Mouse (Mus musculus) heart, embryonic 15.5 days (tissue): ENCODE measurements around the gene Zfp580. TPM values are rescaled to one million over a fixed set of nuclear protein-coding genes. Genes with fewer than 3 reads are reported as not detected.

Experiments
- ATAC-seq: fragments of 200-750 bp; cut with Nextera tagmentation; replicated peaks from 2 replicates; pipeline ENCODE4 v1.8.0; 2017; ENCODE audit warnings: low read depth, moderate TSS enrichment; ENCODE audit not compliant: insufficient number of reproducible peaks, insufficient read depth, low FRiP score
- H3K27ac ChIP-seq: fragments of 300-500 bp; sonication (generic); 2 replicates; pipeline ENCODE4 v1.5.1; 2015; ENCODE audit warnings: mild to moderate bottlenecking, inconsistent platforms
- H3K27me3 ChIP-seq: fragments of 300-500 bp; sonication (generic); 2 replicates; pipeline ENCODE4 v1.6.1; 2015; ENCODE audit warnings: inconsistent platforms
- H3K36me3 ChIP-seq: fragments of 300-500 bp; sonication (generic); 2 replicates; pipeline ENCODE4 v1.6.1; 2015; ENCODE audit warnings: mild to moderate bottlenecking, inconsistent platforms
- H3K4me1 ChIP-seq: fragments of 300-500 bp; sonication (generic); replicated peaks from 2 replicates; pipeline ENCODE4 v1.6.1; 2015; ENCODE audit warnings: inconsistent platforms
- H3K4me2 ChIP-seq: fragments of 300-500 bp; sonication (generic); 2 replicates; pipeline ENCODE4 v1.6.1; 2015; ENCODE audit warnings: inconsistent platforms, mild to moderate bottlenecking, moderate library complexity
- H3K4me3 ChIP-seq: fragments of 300-500 bp; sonication (generic); 2 replicates; pipeline ENCODE4 v1.5.1; 2015; ENCODE audit warnings: mild to moderate bottlenecking, inconsistent platforms
- H3K9ac ChIP-seq: fragments of 300-500 bp; sonication (generic); 2 replicates; pipeline ENCODE4 v1.6.1; 2015; ENCODE audit warnings: mild to moderate bottlenecking, inconsistent platforms
- H3K9me3 ChIP-seq: fragments of 300-500 bp; sonication (generic); replicated peaks from 2 replicates; pipeline ENCODE4 v1.6.1; 2016; ENCODE audit warnings: inconsistent platforms
- WGBS: fragments of 180-500 bp; shearing (Covaris S2); methylation state at CpG from one replicate; pipeline ENCODE4 v1.1.7; 2015; ENCODE audit warnings: mixed read lengths; 5-methylcytosine and 5-hydroxymethylcytosine counted together
- polyA plus RNA-seq: library from polyadenylated mRNA; unstranded; fragments of >200 nt; fragmentation: Nextera tagmentation; extraction: Ambion mirVana; gene quantifications from 2 replicates; pipeline ENCODE4 v1.2.1, GENCODE M21; 2015

The Zfp580 gene
- polyA plus RNA-seq, 1 experiment from 2014 or later: 14.7 TPM

- Histone ChIP-seq H3K36me3 (no peaks in the 10 kb centered on the region), H3K4me3 (peak overlapping the region; percentile 47; the same call in 1 of the 2 replicates), H3K9me3 (no peaks in the 10 kb centered on the region), H3K27me3 (peaks cover 65% of the 10 kb centered on the region), H3K9ac (no peak overlapping the region), H3K27ac (no peak overlapping the region), H3K4me1 (peaks cover 36% of the 10 kb centered on the region), H3K4me2 (peak overlapping the region; percentile 66; the same call in 1 of the 2 replicates)
- WGBS: 25% methylated on average over 8 of the region's 8 CpGs
- no peak for ATAC-seq
Measured at GRCm38 (mm10) chr7:5057381-5057780, 6.0 kb downstream of the Zfp580 start.

- WGBS: 33% methylated on average over 11 of the region's 11 CpGs
- no peaks in the 10 kb centered on the region for H3K9me3 ChIP-seq
- ATAC-seq: no peak
- H3K4me2 ChIP-seq: no peak overlapping the region
- H3K4me1 ChIP-seq: peaks cover 32% of the 10 kb centered on the region
- H3K27ac ChIP-seq: no peak overlapping the region
- H3K27me3 ChIP-seq: peaks cover 61% of the 10 kb centered on the region
- 0 out of 2 replicates have a peak overlapping the region, but pooled peaks have one; percentile 47 for H3K4me3 ChIP-seq
- H3K9ac ChIP-seq: no peak overlapping the region
- no peaks in the 10 kb centered on the region for H3K36me3 ChIP-seq
Measured at GRCm38 (mm10) chr7:5057804-5058203, 6.5 kb downstream of the Zfp580 start.

GRCm38 (mm10) chr7:5058631-5059030 lies 7.3 kb downstream of the Zfp580 start:
- Histone ChIP-seq H3K4me1 (peaks cover 30% of the 10 kb centered on the region), H3K27me3 (peaks cover 53% of the 10 kb centered on the region), H3K9me3 (no peaks in the 10 kb centered on the region), H3K27ac (no peak overlapping the region), H3K4me2 (no peak overlapping the region), H3K36me3 (no peaks in the 10 kb centered on the region), H3K4me3 (no peak overlapping the region), H3K9ac (no peak overlapping the region)
- 82% methylated on average over 1 of the region's 1 CpGs for WGBS
- no peak for ATAC-seq

- WGBS: 86% methylated on average over 12 of the region's 12 CpGs
- Histone ChIP-seq H3K9ac (no peak overlapping the region), H3K27me3 (peaks cover 45% of the 10 kb centered on the region), H3K9me3 (no peaks in the 10 kb centered on the region), H3K4me3 (no peak overlapping the region), H3K36me3 (no peaks in the 10 kb centered on the region), H3K4me1 (peaks cover 33% of the 10 kb centered on the region), H3K27ac (no peak overlapping the region), H3K4me2 (no peak overlapping the region)
- no peak for ATAC-seq
Measured at GRCm38 (mm10) chr7:5059421-5059820, 8.1 kb downstream of the Zfp580 start.

GRCm38 (mm10) chr7:5060239-5060731 lies 8.9 kb downstream of the Zfp580 start:
- H3K9me3 ChIP-seq: no peaks in the 10 kb centered on the region
- peak overlapping the region; percentile 97 for H3K27ac ChIP-seq
- H3K36me3 ChIP-seq: no peaks in the 10 kb centered on the region
- H3K27me3 ChIP-seq: peaks cover 36% of the 10 kb centered on the region
- H3K4me1 ChIP-seq: peaks cover 38% of the 10 kb centered on the region
- H3K4me3 ChIP-seq: peak overlapping the region; percentile 61
- 4% methylated on average over 27 of the region's 27 CpGs for whole genome bisulfite sequencing
- H3K9ac ChIP-seq: peak overlapping the region; percentile 73
- peak overlapping the region; percentile 97 for H3K4me2 ChIP-seq
- ATAC-seq: no peak

- Histone ChIP-seq H3K4me1 (peaks cover 44% of the 10 kb centered on the region), H3K4me2 (peak overlapping the region; percentile 97), H3K27me3 (peaks cover 28% of the 10 kb centered on the region), H3K27ac (peak overlapping the region; percentile 97), H3K9ac (peak overlapping the region; percentile 73), H3K9me3 (no peaks in the 10 kb centered on the region), H3K36me3 (no peaks in the 10 kb centered on the region), H3K4me3 (peak overlapping the region; percentile 61)
- peak; percentile 88 for ATAC-seq
- under 1% methylated on average over 60 of the region's 60 CpGs for WGBS
Measured at GRCm38 (mm10) chr7:5060944-5061773, 9.8 kb downstream of the Zfp580 start.

GRCm38 (mm10) chr7:5061774-5062359 lies 10.5 kb downstream of the Zfp580 start, which contains the start of gene U2af2:
Gene U2af2, plus strand, starts transcription at chr7:5062143.
- H3K9me3 ChIP-seq: no peaks in the 10 kb centered on the region
- WGBS: under 1% methylated on average over 50 of the region's 65 CpGs
- peaks cover 39% of the 10 kb centered on the region for H3K4me1 ChIP-seq
- H3K36me3 ChIP-seq: peaks cover 7% of the 10 kb centered on the region
- H3K4me3 ChIP-seq: peak within 1 kb of the TSS; percentile 61
- ATAC-seq: peak; percentile 83
- H3K9ac ChIP-seq: peak within 1 kb of the TSS; percentile 79
- H3K27ac ChIP-seq: peak within 1 kb of the TSS; percentile 97
- peak within 1 kb of the TSS; percentile 97 for H3K4me2 ChIP-seq
- peaks cover 20% of the 10 kb centered on the region for H3K27me3 ChIP-seq

- no peaks in the 10 kb centered on the region for H3K9me3 ChIP-seq
- H3K27me3 ChIP-seq: peaks cover 14% of the 10 kb centered on the region
- H3K4me1 ChIP-seq: peaks cover 35% of the 10 kb centered on the region
- H3K4me3 ChIP-seq: peak overlapping the region; percentile 61
- H3K9ac ChIP-seq: peak overlapping the region; percentile 79
- H3K4me2 ChIP-seq: peak overlapping the region; percentile 97
- H3K36me3 ChIP-seq: peaks cover 13% of the 10 kb centered on the region
- under 1% methylated on average over 51 of the region's 51 CpGs for WGBS
- ATAC-seq: peak; percentile 50
- H3K27ac ChIP-seq: peak overlapping the region; percentile 97
Measured at GRCm38 (mm10) chr7:5062360-5063001, 11.1 kb downstream of the Zfp580 start.

GRCm38 (mm10) chr7:5064886-5065285 lies 13.5 kb downstream of the Zfp580 start:
- H3K9ac ChIP-seq: no peak overlapping the region
- WGBS: 87% methylated on average over 6 of the region's 6 CpGs
- no peak overlapping the region for H3K4me3 ChIP-seq
- H3K9me3 ChIP-seq: no peaks in the 10 kb centered on the region
- H3K27ac ChIP-seq: no peak overlapping the region
- H3K4me1 ChIP-seq: peaks cover 33% of the 10 kb centered on the region
- H3K27me3 ChIP-seq: no peaks in the 10 kb centered on the region
- H3K4me2 ChIP-seq: no peak overlapping the region
- peaks cover 37% of the 10 kb centered on the region for H3K36me3 ChIP-seq
- no peak for ATAC-seq

GRCm38 (mm10) chr7:5073586-5073985 lies 22.2 kb downstream of the Zfp580 start:
- WGBS: 54% methylated on average over 1 of the region's 1 CpGs
- Histone ChIP-seq H3K9ac (no peak overlapping the region), H3K36me3 (peaks cover 92% of the 10 kb centered on the region), H3K4me1 (no peaks in the 10 kb centered on the region), H3K9me3 (no peaks in the 10 kb centered on the region), H3K27ac (no peak overlapping the region), H3K27me3 (no peaks in the 10 kb centered on the region), H3K4me3 (no peak overlapping the region), H3K4me2 (no peak overlapping the region)
- no peak for ATAC-seq

GRCm38 (mm10) chr7:5074984-5075383 lies 23.6 kb downstream of the Zfp580 start:
- Histone ChIP-seq H3K9ac (no peak overlapping the region), H3K27me3 (no peaks in the 10 kb centered on the region), H3K27ac (no peak overlapping the region), H3K9me3 (no peaks in the 10 kb centered on the region), H3K4me3 (no peak overlapping the region), H3K36me3 (peaks cover 84% of the 10 kb centered on the region), H3K4me1 (0 out of 2 replicates have a peak, but pooled peaks cover 2% of the 10 kb centered on the region), H3K4me2 (no peak overlapping the region)
- ATAC-seq: no peak
- WGBS: 86% methylated on average over 5 of the region's 5 CpGs
